Mouse (Mus musculus) forebrain, embryonic 13.5 days (tissue): Measurements from ENCODE around the gene Wnt7b. TPM values are rescaled to one million over a fixed set of nuclear protein-coding genes. Genes with fewer than 3 reads are reported as not detected.
A peak's percentile ranks its signal among the peaks of the same experiment; 100 is the strongest.

Source experiments
- ATAC-seq: fragments of 200-750 bp; cut with Nextera tagmentation; 2 replicates; pipeline ENCODE4 v1.8.0; 2017
- H3K27ac ChIP-seq: fragments of 300-500 bp; sonication (generic); 2 replicates; pipeline ENCODE4 v1.5.1; 2015; ENCODE audit warnings: inconsistent platforms, mild to moderate bottlenecking, moderate library complexity
- H3K27me3 ChIP-seq: fragments of 300-500 bp; sonication (generic); 2 replicates; pipeline ENCODE4 v1.6.1; 2015; ENCODE audit warnings: mild to moderate bottlenecking, inconsistent platforms
- H3K36me3 ChIP-seq: fragments of 300-500 bp; sonication (generic); 2 replicates; pipeline ENCODE4 v1.6.1; 2015; ENCODE audit warnings: mild to moderate bottlenecking, inconsistent platforms; ENCODE audit not compliant: poor library complexity, severe bottlenecking
- H3K4me1 ChIP-seq: fragments of 300-500 bp; sonication (generic); 2 replicates; pipeline ENCODE4 v1.6.1; 2015; ENCODE audit warnings: inconsistent platforms
- H3K4me2 ChIP-seq: fragments of 300-500 bp; sonication (generic); 2 replicates; pipeline ENCODE4 v1.6.1; 2015; ENCODE audit warnings: inconsistent platforms, mild to moderate bottlenecking, moderate library complexity
- H3K4me3 ChIP-seq: fragments of 300-500 bp; sonication (generic); 2 replicates; pipeline ENCODE4 v1.5.1; 2015; ENCODE audit warnings: mild to moderate bottlenecking, inconsistent platforms
- H3K9ac ChIP-seq: fragments of 300-500 bp; sonication (generic); 2 replicates; pipeline ENCODE4 v1.6.1; 2015; ENCODE audit warnings: mild to moderate bottlenecking, inconsistent platforms
- H3K9me3 ChIP-seq: fragments of 300-500 bp; sonication (generic); replicated peaks from 2 replicates; pipeline ENCODE4 v1.6.1; 2016; ENCODE audit warnings: inconsistent platforms
- WGBS: fragments of 180-500 bp; shearing (Covaris S2); methylation state at CpG from one replicate; pipeline ENCODE4 v1.1.7; 2015; 5-methylcytosine and 5-hydroxymethylcytosine counted together
- polyA plus RNA-seq: library from polyadenylated mRNA; unstranded; fragments of >200 nt; fragmentation: Nextera tagmentation; extraction: Ambion mirVana; gene quantifications from 2 replicates; pipeline ENCODE4 v1.2.1, GENCODE M21; 2015

Gene Wnt7b
- polyA plus RNA-seq, 1 experiment from 2014 or later, result 84.0 TPM

DNA sequence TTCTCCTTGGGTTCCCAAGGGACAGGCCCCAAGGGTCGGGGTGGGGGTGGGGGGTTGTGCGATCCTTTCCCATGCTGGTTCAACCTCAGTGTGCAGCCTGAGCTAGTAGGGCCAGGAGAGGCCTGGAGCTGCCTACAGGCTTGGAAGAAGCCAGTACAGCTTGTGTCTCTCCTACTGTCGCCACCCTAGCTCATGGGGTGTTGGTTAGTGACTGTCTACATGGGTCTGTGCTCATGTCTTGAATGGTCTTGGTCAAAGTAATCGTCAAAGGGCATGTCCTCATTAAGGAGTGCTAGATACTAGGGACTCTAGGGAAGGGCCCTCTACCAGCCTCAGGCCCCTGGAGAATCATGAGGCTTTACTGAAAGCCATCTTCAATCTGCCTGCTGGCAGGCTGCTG is 84.7 kb downstream of the Wnt7b start:
- H3K4me2 ChIP-seq, result no peak overlapping the region
- no peaks in the 10 kb centered on the region for H3K9me3 ChIP-seq
- no peaks in the 10 kb centered on the region for H3K36me3 ChIP-seq
- no peak overlapping the region for H3K9ac ChIP-seq
- H3K27me3 ChIP-seq, result no peaks in the 10 kb centered on the region
- 66% methylated on average over 4 of the region's 4 CpGs for WGBS
- peak overlapping the region; percentile 72 for H3K27ac ChIP-seq
- ATAC-seq, result no peak; the same call in 1 of the 2 replicates
- H3K4me3 ChIP-seq, result no peak overlapping the region
- H3K4me1 ChIP-seq, result peaks cover 58% of the 10 kb centered on the region

DNA sequence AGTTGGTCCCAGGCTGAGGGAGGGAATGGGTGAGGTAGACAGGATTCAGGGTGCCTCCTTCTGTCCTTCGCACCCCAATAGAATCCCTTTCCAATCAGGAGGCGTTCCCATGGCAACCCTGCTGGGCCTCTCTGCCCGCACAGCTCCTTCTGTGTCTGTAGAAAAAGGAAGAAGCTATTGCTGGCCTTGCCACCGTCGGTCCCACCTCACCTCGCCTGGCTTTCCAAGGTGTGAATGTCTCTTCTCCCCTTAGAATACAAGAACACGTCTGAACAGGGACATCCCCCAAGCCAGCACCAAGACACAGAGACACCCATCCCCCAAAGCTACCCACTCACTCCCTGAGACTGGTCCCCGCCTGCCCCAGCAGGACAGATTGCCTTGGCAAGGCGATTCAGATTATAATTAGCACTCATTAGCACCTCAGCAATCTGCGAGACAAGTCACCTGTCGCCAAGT is 88.1 kb downstream of the Wnt7b start:
- Histone ChIP-seq H3K9me3 (no peaks in the 10 kb centered on the region), H3K4me2 (peak overlapping the region; percentile 21), H3K36me3 (no peaks in the 10 kb centered on the region), H3K4me3 (no peak overlapping the region), H3K9ac (no peak overlapping the region), H3K4me1 (peaks cover 74% of the 10 kb centered on the region), H3K27me3 (no peaks in the 10 kb centered on the region), H3K27ac (peak overlapping the region; percentile 91)
- 3% methylated on average over 11 of the region's 11 CpGs for WGBS
- peak; percentile 91 for ATAC-seq

DNA sequence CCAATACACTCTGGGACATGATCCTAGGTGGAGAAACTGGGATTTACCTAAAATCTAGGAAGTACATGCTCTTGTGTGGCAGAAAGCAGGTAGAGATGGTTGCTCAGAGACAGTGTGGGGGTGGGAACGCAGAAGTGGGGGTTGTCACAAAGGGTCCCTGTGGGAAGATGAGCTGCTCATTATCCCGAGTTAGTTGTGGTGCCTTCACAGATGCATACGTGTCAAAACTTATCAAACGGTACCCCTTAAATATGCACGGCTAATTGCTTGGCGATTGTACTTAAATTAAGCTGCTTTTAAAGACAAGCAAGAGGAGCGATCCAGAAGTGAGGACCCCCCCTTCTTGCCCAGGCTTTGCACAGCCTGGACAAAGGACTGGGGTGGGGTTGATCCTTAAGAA is 92.5 kb downstream of the Wnt7b start:
- Histone ChIP-seq H3K4me1 (peaks cover 52% of the 10 kb centered on the region), H3K36me3 (no peaks in the 10 kb centered on the region), H3K27me3 (no peaks in the 10 kb centered on the region), H3K4me2 (peak overlapping the region; percentile 21), H3K4me3 (no peak overlapping the region), H3K9me3 (no peaks in the 10 kb centered on the region), H3K9ac (no peak overlapping the region; the same call in 1 of the 2 replicates), H3K27ac (peak overlapping the region; percentile 88)
- peak; percentile 46 for ATAC-seq
- 35% methylated on average over 7 of the region's 7 CpGs for WGBS

DNA sequence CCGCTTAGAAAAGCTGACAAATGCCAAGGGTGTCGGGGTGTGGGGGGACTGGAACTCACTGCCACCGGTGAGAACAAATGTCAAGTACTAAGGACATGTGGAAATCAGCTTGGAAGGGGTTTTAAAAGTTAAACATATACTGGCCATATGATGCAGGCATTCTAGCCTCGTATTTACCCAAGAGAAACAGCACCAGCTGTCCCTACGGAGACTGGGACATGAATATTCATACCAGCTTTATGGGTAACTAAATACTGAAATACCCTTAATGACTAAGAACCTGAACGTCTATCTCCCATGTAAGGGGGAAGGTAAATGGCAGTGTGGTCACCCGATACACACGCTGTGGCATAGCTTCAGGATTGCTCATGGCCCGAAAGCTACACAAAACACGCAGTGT is 93.4 kb downstream of the Wnt7b start:
- Histone ChIP-seq H3K4me1 (peaks cover 43% of the 10 kb centered on the region), H3K36me3 (no peaks in the 10 kb centered on the region), H3K4me2 (no peak overlapping the region), H3K9ac (no peak overlapping the region), H3K9me3 (no peaks in the 10 kb centered on the region), H3K4me3 (no peak overlapping the region), H3K27ac (peak overlapping the region; percentile 88), H3K27me3 (no peaks in the 10 kb centered on the region)
- 69% methylated on average over 10 of the region's 10 CpGs for WGBS
- no peak for ATAC-seq

Other genes with a start within 250 kb of the Wnt7b start
- gene Atxn10, start 246.2 kb downstream of the Wnt7b start, polyA plus RNA-seq, result 465 and 486 TPM in 2 replicates
- gene 7530416G11Rik, start 79.2 kb downstream of the Wnt7b start, polyA plus RNA-seq, result not detected in 2 replicates
- 0.44 and 0.63 TPM in 2 replicates for gene Ppara, start 152.5 kb upstream of the Wnt7b start, polyA plus RNA-seq
- gene Cdpf1, start 229.2 kb upstream of the Wnt7b start, polyA plus RNA-seq, result 17.8 and 18.7 TPM in 2 replicates
- not detected in 2 replicates for gene Pkdrej, start 239.3 kb upstream of the Wnt7b start, polyA plus RNA-seq
- 2.9 and 3.4 TPM in 2 replicates for gene Ttc38, start 249.8 kb upstream of the Wnt7b start, polyA plus RNA-seq